Mouse (Mus musculus) layer of hippocampus, postnatal 10 days (tissue): ENCODE measurements around the gene Atg4c. TPM values are rescaled to one million over a fixed set of nuclear protein-coding genes. Genes with fewer than 3 reads are reported as not detected.

Source experiments
- DNase-seq, 2 experiments: peaks; one replicate each; pipeline ENCODE4 v3.0.0; 2021; ENCODE audit warnings: low spot score in 2 of 2
- total RNA-seq, 2 experiments: library from RNA; stranded (reverse); gene quantifications; 2 replicates each; pipeline ENCODE4 v1.2.3; 2021

Atg4c gene
- total RNA-seq, 2 experiments from 2014 or later: 28.2 to 28.3 TPM

DNA sequence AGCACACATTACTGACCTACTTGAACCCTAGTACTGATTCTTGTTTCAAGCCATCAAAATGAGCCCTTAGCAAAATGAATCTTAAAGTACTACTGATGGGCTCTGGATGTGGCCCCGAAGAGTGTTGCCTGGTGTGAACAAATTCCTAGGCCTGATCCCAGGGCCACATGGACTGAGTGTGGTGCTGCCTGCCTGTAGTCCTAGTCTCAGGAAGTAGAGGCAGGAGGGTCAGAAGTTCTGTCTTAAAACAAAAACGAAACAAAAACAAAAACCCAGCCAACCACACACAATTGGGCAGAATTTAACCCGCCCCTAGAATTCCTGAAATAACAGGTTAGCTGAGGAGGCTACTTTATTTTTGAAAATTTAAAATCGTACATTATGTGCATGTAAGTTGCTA is 8.4 kb upstream of the Atg4c start:
- DNase-seq: no peak

DNA sequence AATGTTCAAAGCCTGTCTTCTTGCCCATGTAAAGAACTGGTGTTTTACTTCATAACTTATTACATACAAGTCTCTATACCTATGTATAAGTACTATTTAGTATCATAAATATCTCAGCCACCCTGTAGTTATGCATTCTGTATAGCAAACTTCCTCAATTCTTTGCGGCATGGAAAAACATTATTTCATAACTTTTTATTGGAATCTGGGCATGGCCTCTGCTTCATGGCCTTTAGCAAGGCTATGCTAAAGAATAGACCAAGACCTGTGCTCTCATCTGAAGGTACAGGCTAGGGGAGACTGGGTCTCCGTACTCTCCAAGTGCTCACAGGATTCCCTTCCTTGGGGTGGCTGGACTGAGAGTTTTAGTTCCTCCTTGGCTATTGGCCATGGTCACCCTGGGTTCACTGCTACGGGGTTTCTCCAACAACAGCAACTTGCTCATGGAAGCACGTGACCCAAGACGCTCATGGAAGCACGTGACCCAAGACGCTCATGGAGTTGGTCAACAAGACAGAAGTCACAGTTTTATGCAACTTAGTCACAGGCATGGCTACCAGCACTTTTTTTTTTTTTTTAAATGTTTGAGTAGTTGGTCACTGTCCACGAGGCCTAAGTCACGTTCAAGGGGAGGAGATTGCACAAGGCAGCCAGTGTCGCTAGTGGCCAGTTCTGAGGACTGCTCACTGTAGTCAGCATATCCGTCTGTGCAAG is 7.2 kb upstream of the Atg4c start:
- no peak for DNase-seq

DNA sequence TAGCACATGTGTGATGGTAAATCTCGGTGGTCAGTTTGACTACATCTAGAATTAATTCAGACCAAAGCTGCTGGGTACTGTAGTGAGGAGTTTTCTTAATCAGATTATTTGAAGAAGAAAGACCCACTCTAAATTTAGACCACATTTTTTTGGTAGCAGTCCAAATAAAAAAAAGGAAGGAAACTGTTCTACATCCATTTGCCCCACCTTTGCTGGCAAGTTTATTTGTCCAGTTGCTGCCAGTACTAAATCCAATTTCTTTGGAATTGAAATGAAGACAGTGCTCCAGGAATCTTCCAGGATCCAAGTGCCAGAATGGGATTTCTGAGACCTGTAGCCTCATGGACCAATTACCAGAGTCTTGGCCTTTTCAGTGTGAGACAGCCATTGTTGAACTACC is 1.1 kb upstream of the Atg4c start:
- DNase-seq: no peak

DNA sequence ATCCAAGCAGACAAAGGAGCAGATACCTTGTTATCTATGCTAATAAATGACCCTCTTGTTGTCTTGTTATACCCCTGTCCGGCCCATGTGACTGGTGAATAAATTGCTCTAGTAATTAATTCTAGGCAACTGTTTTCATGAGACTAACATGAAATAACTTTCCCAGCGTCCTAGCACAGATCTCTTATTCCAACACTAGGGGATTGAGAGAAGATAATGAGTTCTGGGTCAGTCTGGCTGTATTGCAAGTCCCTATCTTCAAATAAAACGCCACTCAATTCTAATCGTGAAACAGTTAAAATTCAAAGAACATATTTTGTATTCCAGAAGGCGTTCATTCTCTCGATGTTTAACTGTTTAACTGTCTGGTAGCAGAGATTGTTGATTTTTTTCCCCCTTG is 520 bp upstream of the Atg4c start:
- DNase-seq: no peak

DNA sequence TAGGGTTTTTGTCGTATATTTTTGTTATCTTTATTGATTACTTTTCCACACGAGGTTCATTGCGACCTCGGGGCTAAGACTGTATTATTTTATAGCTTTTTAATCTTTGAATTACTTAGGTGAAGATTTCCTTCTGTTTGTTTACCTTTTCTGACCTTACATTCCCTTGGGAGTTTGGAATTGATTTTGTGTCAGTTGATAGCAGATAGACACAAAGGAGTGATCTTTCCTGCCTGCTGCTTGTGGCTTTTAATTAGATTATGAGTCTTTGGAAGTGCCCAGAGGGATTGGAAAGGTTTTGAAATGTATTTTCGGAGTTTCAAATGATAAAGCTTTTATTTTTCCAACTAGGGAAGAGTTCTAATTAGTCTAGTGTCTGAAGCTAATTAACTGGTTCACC is 1.1 kb downstream of the Atg4c start:
- DNase-seq: no peak

DNA sequence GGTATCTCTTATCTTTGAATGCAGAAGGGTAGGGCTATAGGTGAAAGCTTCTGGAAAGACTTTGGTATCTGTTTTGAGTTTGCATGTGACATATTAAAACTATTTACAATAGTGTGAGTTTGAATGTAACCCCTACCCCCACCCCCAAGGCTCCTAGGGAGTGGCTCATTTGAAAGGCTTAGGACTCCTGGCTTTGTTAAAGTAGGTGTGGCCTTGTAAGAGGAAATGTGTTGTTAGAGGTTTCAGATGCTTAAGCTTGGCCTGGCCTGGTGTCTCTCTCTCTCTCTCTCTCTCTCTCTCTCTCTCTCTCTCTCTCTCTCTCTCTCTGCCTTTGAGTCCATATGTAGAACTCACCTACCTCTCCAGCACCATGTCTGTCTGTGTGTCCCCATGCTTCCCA is 5.0 kb downstream of the Atg4c start:
- DNase-seq: no peak

DNA sequence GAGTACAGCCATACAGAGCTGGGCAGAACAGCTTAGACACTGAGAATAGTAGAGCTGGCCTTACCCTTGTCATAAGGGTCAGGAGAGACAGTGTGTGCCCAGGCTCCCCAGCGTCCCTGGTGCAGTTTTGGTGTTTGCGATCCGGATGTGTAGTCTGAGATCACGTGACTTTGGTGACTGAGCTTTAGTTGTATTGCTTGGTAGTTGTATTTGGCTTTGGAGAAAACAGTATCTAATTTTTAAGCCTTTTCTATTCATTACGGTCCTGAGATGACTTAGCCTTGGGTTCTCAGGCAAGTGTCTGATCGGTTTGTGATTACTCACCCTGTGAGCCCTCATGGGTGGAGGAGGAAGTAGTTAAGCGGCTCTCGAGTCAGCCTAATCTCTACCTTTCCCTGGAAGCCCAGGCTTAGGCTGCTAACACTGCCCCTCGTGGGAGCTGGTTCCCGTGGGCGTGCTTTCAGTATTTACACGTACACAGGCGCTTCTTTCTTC is 6.1 kb downstream of the Atg4c start:
- DNase-seq: no peak

DNA sequence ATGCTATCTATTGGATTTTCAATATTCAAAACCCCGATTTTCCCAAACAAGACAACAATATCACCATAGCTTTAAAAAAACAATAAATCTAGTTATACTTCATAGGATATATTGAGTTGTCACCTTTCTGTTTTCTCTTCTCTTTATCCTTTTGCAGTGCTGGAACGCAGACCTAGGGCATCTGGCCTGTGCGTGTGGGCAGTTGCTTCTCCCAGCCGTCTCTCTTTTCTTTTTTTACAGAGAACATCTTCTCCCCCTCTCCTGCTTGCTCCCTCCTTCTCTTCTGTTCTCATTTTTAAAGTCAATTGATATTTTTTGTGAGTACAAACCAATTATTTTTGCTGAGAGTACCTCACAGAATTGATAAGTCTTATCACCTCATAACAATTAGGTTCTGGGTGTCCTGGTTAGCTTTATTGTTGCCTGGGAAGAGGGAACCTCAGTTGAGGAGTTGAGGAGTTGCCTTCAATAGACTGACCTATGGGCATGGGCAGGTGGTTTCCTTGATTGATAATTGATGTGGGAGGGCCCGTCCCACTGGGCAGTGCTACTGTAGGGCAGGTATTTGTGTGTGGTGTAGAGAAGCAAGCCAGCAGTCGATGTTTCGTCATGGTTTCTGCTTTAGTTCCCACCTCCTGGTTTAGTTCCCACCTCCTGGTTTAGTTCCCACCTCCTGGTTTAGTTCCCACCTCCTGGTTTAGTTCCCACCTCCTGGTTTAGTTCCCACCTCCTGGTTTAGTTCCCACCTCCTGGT is 6.8 kb downstream of the Atg4c start:
- no peak for DNase-seq

DNA sequence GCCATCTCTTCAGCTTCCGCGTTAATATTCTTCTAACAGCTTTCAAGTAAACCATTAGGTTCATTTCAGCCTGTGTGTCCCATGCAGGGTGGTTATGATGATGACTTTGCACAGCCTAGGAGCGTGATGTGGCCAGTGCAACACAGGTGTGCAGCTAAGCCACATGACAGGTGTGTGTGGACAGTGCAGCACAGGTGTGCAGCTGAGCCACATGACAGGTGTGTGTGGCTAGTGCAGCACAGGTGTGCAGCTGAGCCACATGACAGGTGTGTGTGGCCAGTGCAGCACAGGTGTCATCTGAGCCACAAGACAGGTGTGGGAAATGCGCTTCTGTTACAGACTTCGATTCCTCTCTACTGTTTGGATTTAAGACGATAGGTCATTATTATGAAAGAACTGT is 12.0 kb downstream of the Atg4c start:
- DNase-seq: no peak

DNA sequence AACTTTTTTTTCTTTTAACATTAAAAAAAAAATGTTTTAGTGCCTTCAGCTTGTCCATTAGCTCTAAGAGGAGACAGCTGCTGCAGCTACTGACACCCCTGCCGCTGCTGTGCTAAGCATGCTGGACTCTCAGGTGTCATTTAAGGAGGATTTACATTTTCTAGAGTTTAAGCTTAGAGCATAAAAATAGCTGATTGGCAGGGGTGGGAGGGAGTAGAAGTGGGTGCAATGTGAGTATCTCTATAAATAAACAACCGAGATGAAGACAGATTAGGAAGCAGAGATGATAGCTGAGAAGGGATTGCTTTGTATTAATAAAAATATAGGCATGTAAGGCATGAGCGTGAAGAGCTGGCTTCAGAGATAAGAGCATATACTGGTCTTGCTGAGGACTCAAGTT is 12.6 kb downstream of the Atg4c start:
- DNase-seq: no peak

DNA sequence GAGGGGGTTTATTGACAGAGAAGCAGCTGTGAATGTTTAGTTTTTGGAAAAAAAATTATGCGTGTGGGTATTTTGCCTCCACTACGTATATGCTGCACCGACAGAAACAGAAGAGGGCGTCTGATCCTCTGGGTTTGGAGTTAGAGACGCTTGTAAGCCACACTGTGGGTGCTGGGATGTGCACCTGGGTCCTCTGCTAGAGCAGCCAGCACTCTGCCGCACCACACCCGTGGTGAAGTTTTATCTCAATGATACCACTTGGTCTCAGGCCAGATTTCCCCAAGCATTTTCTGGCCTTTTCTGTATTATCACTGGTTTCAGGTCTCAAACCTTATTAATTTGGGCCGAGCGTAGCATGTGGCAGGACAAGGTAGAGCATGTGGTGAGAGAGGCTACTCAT is 16.4 kb downstream of the Atg4c start:
- no peak for DNase-seq

DNA sequence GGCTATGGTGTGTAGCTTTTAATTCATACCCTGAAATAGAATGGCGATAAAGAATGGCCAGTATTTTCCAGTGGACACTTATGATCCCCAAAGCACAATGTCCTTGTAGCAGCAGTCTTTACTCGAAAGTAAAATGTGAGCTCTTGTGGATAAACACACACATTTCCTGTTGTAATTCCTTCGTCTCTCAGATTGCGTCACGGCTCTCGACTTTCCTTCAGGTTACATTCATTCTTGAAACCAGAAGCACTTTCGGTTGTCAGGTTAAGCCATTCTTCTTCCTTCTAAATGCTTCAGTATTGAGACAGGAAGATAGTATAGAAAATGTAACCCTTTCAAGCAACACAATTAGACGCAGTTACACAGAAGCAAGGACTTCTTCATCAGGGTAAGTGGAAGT is 17.9 kb downstream of the Atg4c start:
- no peak for DNase-seq

DNA sequence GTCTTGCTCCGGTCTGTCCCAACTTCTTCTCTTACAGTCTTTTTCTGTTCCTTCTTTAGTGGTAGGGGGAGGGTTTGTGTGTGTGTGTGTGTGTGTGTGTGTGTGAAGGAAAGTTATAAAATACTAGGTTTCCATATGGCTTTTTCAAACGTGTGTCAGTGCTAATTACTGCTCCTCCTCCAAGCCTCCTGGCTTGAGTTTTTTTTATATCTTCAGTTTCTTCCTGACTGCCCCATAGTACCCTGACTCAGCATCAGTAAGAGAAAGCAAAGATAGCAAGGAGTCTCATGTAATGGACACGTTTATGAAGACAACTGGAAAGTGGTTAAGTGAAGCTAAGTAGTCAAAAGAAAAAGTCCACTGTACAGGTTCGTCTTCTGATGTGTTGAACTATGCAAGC is 19.4 kb downstream of the Atg4c start:
- no peak for DNase-seq

DNA sequence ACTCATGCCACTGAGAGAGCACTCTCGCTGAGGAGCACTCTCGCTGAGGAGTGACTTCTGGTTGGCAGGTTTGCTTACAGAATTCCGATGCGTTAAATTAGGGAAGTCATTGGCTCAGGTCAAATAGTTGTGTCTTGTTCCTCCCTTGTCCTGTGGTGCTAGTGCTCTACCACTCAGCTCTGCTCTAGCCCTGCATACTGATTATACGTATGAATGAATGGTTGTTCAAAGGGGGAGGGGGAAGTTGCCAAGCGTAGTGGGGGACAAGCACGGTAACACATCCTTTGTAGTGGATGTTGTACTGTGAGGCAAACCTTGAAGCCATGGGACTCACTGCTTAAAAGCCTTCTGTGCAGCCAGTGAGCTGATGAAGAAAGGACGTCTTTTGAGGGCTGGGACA is 28.5 kb downstream of the Atg4c start:
- DNase-seq: no peak

DNA sequence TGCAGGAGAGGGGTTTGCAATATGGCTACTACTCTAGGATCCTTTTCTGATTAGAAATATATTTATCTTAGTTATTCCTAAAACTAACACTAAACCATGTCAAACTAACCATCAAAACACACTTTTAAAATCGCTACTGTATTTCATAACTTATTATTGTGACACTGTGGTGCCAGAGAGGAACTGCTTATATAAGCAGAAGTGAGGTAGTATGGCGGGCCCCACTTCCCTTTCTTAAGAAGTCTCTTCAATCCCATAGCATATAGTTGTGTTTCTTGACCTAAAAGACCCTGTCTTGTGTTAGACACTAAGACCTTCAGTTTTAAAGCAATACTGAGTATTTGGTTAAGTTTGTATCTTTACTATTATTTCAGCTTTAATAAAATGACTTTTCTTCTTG is 31.1 kb downstream of the Atg4c start:
- DNase-seq: no peak

DNA sequence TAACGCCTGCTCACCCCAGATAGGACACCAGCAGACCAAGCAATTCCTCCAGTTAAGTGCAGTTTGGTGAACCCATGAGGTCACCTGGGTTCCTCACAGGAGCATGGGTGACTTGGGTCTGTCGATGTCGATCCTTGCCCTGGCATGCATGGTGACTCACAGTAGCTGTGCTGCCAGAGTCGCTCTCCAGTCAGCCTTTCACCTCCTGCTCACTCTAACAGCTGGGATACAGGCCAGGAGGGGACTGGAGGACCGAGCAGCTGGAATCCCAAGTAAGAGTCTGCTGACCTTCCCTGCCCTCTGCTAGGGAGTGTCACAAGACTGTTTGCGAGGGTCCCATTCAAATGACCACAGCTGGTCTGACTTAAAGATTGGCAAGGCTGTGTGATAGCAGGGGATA is 33.5 kb downstream of the Atg4c start:
- no peak for DNase-seq

DNA sequence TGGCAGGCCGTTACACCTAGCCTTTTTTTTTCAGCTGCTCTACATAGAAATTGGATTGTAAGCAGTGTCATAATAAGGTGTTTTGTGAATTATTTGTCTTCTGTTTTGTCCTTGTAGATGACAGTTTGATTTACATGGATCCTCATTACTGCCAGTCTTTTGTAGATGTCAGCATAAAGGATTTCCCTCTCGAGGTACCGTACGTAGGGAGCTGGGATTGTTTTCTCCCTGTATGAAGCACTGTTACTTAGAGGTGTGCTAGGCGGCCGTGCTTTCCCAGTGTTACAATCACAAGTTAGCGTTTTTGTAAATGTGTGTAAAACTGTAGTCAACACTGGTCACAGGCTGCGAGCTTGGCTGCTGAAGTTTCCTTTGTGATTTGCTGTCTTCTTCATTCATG is 35.6 kb downstream of the Atg4c start:
- DNase-seq: no peak

DNA sequence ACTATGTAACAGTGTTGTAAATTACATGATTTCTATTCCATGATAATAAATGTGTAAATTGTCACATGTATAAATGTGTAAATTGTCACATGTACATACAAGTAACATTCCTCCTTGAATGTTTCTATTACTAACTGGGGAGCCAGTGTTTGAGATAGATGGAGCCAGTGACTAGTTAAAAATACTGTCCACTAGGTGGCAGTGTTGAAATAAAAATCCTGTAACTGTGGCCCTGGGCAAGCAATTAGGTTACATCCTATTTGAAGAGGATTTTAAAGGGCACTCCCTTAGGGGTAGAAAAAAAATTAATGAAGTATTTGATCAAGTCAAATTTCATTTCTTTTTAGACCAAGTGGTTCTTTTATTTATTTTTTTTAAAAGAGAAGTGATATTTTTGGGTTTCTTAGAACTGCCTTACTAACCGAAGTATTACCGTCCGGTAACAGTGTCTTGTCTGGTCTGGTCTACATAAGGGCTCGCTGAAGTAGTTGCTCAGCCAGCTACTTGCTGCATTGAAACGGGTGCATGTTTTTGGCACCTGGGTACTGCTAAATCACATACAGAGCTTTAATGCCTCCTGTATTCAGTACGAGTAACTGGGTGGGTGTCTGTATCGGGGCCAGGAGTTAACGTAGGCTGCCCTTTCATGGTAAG is 41.6 kb downstream of the Atg4c start:
- DNase-seq: peak in 1 of 2 experiments; percentile 26

DNA sequence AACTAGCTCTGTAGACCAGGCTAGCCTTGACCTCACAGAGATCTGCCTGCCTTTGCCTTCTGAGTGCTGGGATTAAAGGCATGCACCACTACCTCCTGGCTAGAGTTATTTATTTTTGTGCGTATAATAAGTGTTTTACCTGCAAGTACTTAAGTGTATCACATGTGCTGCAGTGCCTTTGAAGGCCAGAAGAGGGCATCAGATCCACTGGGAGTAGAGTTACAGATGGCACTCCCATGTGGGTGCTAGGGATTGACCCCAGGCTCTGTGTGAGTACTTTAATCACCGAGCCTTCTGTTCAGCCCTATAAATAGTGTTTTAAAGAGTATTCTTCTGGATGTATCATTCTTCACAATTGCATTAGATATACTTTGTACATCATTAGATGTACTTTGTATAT is 44.6 kb downstream of the Atg4c start:
- DNase-seq: no peak

DNA sequence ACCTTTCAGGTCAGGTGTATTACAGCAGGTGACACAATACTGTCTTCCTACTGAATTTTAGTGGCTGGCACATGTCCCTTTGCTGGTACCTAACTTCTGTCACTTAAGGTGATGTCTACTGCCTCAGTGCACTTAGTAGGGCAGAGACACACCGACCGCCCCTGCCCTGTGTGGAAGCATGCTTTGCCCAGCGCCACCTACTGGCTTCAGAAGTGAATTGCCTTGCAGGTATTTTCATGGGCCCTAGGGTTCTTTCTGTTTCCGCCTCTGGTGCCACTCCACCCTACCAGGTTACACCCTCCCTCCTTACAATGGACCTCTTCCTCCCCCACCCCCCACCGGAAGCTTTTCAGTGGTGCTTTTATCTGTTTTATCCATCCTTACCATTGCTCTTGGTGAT is 47.9 kb downstream of the Atg4c start:
- DNase-seq: no peak

DNA sequence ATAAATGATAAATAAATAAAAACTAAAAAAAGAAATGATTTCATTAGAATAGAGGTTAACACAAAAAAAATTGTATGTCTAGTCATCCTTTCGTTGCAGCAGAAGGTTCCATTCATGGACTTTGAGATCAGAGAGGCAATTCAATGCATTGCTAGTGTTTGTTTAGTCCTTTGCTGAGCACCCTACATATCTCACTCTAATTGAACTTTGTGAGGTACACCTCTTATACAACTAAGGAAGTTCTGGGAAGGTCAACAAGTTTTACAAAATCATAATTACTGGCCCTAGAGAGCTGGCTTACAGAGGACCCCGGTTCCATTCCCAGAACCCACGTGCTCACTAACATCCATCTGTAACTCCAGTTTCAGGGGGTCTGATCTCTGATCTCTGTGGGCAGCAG is 55.6 kb downstream of the Atg4c start:
- DNase-seq: no peak

DNA sequence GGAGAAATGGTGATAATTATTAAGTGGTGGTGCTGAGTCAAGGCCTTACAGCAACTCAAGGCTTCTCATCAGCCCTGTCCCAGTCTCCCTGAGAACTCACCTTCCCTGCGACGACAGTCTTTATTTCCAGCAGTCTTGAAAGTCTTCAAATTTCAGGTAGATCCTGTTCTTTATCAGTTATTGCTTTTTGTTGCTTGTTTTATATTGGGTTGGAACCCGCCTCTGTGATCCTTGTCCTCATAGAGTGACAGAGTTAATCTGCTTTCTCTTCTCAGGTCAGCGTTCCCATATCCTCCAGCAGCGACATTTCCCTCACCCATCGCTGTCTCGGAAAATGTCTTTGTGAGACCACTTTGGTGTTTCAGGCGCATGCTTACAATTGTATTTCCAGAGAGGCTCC is 56.1 kb downstream of the Atg4c start:
- no peak for DNase-seq
